Mouse (Mus musculus) hematopoietic multipotent progenitor cell, adult 10-12 weeks (in vitro differentiated cells): ENCODE data around the gene Klhdc7b. TPM values are rescaled to one million over a fixed set of nuclear protein-coding genes. Genes with fewer than 3 reads are reported as not detected.

Source experiments
- polyA plus RNA-seq: library from polyadenylated mRNA; stranded (reverse); fragments of >175 nt; gene quantifications from 2 replicates; pipeline ENCODE4 v1.2.3, GENCODE M21; 2012; ENCODE audit warnings: low replicate concordance

The Klhdc7b gene
- polyA plus RNA-seq: not detected in 2 replicates

GRCm38 (mm10) chr15:89384617-89385016 lies at the start of gene Klhdc7b:
Gene Klhdc7b, plus strand, starts transcription at chr15:89384917.

DNA sequence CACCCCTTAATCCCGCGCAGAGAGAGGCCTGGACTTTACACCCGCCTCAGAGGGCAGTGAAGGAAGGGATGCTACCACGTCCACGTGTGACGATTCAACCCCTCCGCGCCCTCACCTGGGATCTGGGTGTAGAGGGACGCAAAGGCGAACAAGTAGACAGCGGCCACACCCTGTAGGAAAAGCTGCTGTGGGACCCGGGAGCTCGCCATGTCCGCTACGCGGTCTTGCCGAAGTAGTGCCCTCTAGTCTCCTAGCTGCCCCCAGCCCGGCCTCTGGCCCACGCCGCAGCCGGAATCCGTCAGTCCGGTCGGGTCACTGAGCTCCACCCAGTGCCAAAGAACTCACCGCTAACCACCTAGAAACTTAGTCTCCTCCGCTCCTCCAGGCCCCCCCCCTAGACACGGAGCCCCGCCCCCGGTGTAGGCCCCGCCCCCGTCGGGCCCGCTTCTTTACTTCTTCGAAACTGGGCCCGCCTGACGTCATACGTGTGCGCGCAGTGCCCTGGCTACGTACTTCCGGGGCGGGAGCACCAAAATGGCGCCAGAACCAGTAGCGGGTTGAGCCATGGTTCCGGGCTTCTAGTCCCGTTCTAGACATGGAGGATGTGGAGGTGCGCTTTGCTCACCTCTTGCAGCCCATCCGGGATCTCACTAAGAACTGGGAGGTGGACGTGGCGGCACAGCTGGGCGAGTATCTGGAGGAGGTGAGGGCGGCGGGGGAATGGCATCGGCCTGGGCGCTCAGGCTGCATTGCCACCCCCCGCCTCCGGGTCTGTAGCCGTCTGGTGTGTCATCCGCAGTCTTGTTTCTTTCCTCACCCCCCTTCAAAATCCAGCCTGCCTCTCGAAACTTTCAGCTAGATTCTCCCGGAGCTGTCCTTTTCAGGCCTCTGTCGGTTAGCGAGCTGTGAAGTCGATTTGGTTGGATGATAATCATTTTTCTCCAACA lies 29.2 kb upstream of the Klhdc7b start, which contains the start of the genes Lmf2 and Ncaph2:
TSS of gene Lmf2 (minus strand) at position 419 of the 947 bp plus-strand sequence.
TSS of gene Ncaph2 (plus strand) at position 479 of the 947 bp plus-strand sequence.

DNA sequence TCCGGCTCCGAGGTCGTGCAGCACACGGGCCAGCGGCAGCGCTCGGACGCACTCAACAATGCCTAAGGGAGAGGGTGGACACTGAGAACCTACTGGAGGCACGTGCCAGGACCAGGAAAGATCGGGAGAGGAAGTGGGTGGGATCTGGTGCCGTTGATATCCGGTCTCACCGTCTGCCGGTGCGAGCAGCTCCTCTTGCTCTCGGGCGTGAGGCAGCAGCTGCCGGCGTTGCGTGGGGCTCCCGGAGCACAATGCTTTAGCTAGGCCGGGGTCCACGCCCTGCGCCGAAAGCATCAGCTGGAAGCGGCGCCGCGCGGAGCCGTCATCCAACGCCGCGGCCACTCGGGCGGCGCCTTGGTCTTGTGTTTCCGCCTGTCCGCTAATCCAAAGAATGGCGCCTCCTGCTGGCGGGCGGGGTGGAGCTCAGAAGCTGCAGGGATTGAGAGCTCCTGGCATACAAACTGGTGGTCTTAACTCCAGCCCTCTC lies 10.9 kb upstream of the Klhdc7b start, which contains the start of gene Sco2:
TSS of gene Sco2 (minus strand) at position 85 of the 487 bp plus-strand sequence.

DNA sequence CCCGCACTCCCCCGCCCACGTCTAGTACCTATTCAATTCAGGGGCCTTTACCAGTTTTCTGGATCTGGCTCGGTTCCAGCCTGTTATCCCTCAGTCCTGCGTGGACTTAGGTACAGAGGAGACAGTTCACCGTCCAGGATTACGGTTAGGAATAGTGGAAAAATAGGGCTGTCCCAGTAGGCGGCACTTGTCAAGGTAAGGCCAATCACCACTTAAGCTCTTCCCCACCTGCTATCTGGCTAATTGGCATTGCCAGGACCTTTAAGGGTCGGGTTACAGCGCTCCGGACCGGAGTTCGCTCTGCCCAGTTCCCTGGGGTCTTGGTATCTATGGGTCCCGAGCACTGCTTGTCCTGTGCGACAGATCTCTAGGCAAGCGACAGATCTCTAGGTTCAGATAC lies 7.8 kb upstream of the Klhdc7b start, which contains the start of gene Tymp:
TSS of gene Tymp (minus strand) at position 83 of the 400 bp plus-strand sequence.

GRCm38 (mm10) chr15:89378831-89379401 lies 5.8 kb upstream of the Klhdc7b start, which contains the start of gene Odf3b:
Gene Odf3b, minus strand, starts transcription at chr15:89379282.

GRCm38 (mm10) chr15:89410118-89410517 lies 25.4 kb downstream of the Klhdc7b start, which contains the start of gene Syce3:
Gene Syce3, minus strand, starts transcription at chr15:89410503.

GRCm38 (mm10) chr15:89425711-89426121 lies 41.0 kb downstream of the Klhdc7b start, which contains the start of gene Cpt1b:
Gene Cpt1b, minus strand, starts transcription at chr15:89425863.

DNA sequence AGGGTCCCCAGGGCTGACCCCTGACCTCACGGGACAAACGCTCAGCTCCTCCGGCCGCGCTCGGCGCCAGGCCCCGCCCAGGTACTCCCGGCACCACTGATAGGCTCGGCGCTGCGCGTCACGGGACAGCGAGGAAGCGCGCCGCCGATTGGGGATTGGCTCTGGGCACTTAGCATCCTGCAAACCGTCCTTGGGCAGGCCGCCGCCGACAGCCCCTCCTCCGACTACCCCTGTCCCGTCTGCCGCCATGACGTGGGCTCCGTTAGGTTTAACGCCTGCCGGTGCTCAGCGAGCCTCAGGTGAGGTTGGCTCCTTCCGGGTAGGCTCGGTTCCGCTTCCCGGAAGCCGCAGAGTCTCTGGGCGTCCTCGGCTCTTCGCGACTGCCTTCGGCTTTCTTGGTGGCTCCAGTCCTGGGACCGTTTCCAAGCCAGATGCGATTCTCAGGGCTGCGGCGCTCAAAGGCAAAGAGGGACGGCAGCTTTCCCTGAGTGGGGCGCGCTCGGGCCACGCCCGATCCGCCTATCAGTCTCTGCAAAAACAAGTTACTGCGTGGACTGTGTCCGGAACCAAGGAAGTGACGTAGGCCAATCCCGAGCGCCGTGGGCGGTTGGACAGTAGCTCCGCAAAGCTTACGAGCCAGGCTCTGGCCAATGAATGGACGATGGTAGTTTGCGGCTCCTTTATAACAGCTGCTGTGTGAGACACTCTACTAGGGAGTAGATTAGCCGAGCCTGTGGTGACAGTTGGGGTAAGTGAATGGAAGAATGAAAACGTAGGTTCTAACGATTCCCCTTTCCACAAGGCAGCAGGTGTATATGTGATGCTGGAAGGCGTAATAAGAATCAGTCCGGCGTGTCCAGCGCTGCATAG lies 44.9 kb downstream of the Klhdc7b start, which contains the start of the genes C730034F03Rik, Gm44502 and Chkb:
TSS of gene C730034F03Rik (plus strand) at position 238 of the 870 bp plus-strand sequence.
TSS of gene Gm44502 (minus strand) at position 345 of the 870 bp plus-strand sequence.
TSS of gene Chkb (minus strand) at position 557 of the 870 bp plus-strand sequence.

Other genes starting within 250 kb of the Klhdc7b start
- gene Mapk12, start 244.2 kb upstream of the Klhdc7b start, polyA plus RNA-seq: 5.9 and 9.3 TPM in 2 replicates
- 13.6 and 30.8 TPM in 2 replicates for gene Mapk11, start 235.3 kb upstream of the Klhdc7b start, polyA plus RNA-seq
- gene Plxnb2, start 204.1 kb upstream of the Klhdc7b start, polyA plus RNA-seq: 114 and 275 TPM in 2 replicates
- gene Dennd6b, start 188.4 kb upstream of the Klhdc7b start, polyA plus RNA-seq: 28.6 and 33.7 TPM in 2 replicates
- 175 and 371 TPM in 2 replicates for gene Ppp6r2, start 173.4 kb upstream of the Klhdc7b start, polyA plus RNA-seq
- 316 and 384 TPM in 2 replicates for gene Sbf1, start 69.6 kb upstream of the Klhdc7b start, polyA plus RNA-seq
- 0.31 TPM in 1 of 2 replicates, not detected in the other for gene Adm2, start 62.2 kb upstream of the Klhdc7b start, polyA plus RNA-seq
- gene Miox, start 50.5 kb upstream of the Klhdc7b start, polyA plus RNA-seq: not detected in 2 replicates
- 107 and 187 TPM in 2 replicates for gene Lmf2, start 29.3 kb upstream of the Klhdc7b start, polyA plus RNA-seq
- 47.9 and 48.1 TPM in 2 replicates for gene Ncaph2, start 29.2 kb upstream of the Klhdc7b start, polyA plus RNA-seq
- gene Sco2, start 11.1 kb upstream of the Klhdc7b start, polyA plus RNA-seq: 35.5 and 46.3 TPM in 2 replicates
- gene Tymp, start 7.9 kb upstream of the Klhdc7b start, polyA plus RNA-seq: 1.3 and 2.9 TPM in 2 replicates
- 1.4 and 3.2 TPM in 2 replicates for gene Odf3b, start 5.6 kb upstream of the Klhdc7b start, polyA plus RNA-seq
- not detected in 2 replicates for gene Syce3, start 25.6 kb downstream of the Klhdc7b start, polyA plus RNA-seq
- gene Cpt1b, start 40.9 kb downstream of the Klhdc7b start, polyA plus RNA-seq: 0.33 and 2.2 TPM in 2 replicates
- 0.24 and 0.42 TPM in 2 replicates for gene C730034F03Rik, start 44.7 kb downstream of the Klhdc7b start, polyA plus RNA-seq
- gene Gm44502, start 44.8 kb downstream of the Klhdc7b start, polyA plus RNA-seq: 0.86 and 3.8 TPM in 2 replicates
- gene Chkb, start 45.0 kb downstream of the Klhdc7b start, polyA plus RNA-seq: 150 and 271 TPM in 2 replicates
- 0.02 TPM in 1 of 2 replicates, not detected in the other for gene Mapk8ip2, start 69.0 kb downstream of the Klhdc7b start, polyA plus RNA-seq
- gene Arsa, start 92.5 kb downstream of the Klhdc7b start, polyA plus RNA-seq: 51.3 and 54.9 TPM in 2 replicates
- gene Shank3, start 114.7 kb downstream of the Klhdc7b start, polyA plus RNA-seq: 1.6 and 7.3 TPM in 2 replicates
- 0.08 TPM in 1 of 2 replicates, not detected in the other for gene Acr, start 183.4 kb downstream of the Klhdc7b start, polyA plus RNA-seq
- gene Rabl2, start 207.0 kb downstream of the Klhdc7b start, polyA plus RNA-seq: 3.7 and 4.4 TPM in 2 replicates